Mouse (Mus musculus) cerebellum, adult 2 months (tissue): Measurements from ENCODE around the gene Pcna.

Experiments used
- CTCF ChIP-seq: fragments of 200-500 bp; IDR thresholded peaks from 2 replicates; pipeline ENCODE4 v1.5.1; 2011; ENCODE audit warnings: low read depth, mild to moderate bottlenecking, control low read depth, low read length, moderate library complexity, borderline replicate concordance; ENCODE audit not compliant: insufficient read depth
- POLR2A ChIP-seq: fragments of 200-500 bp; IDR thresholded peaks from 2 replicates; pipeline ENCODE4 v1.6.1; 2011; ENCODE audit warnings: low read length, control low read depth, borderline replicate concordance; ENCODE audit not compliant: insufficient read depth

DNA sequence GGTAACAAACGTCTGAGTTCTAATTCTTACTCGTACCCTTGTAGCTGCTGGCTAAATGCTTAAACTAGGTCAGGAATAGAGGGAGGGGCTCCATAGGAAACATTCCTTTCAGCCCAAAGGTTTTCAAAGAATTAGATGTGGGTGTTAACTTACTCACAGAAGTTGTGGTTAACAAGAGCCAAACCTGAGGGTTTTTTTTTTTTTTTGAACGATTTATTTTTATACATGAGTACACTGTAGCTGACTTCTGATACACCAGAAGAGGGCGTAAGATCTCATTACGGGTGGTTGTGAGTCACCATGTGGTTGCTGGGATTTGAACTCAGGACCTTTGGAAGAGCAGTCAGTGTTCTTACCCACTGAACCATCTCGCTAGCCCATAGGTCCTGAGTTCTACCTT lies 9.1 kb upstream of the Pcna start:
- TF ChIP-seq CTCF (no peak), POLR2A (no peak)
